Mouse (Mus musculus) liver, adult 2 months (tissue): ENCODE data around the gene Dact3. TPM values are rescaled to one million over a fixed set of nuclear protein-coding genes. Genes with fewer than 3 reads are reported as not detected.
A peak's percentile ranks its signal among the peaks of the same experiment; 100 is the strongest.

ENCODE experiments used
- DNase-seq: peaks from one replicate; pipeline ENCODE4 v3.0.0-alpha.2; 2011; ENCODE audit warnings: low read depth, low spot score; ENCODE audit errors: extremely low read depth
- H3K27ac ChIP-seq: fragments of 200-500 bp; replicated peaks from 2 replicates; pipeline ENCODE4 v1.5.1; 2012; ENCODE audit warnings: low read depth, mild to moderate bottlenecking, control low read depth, inconsistent platforms, low read length; ENCODE audit not compliant: insufficient read depth
- H3K27me3 ChIP-seq: fragments of 200-500 bp; 2 replicates; pipeline ENCODE4 v1.6.1; 2012; ENCODE audit warnings: mild to moderate bottlenecking, moderate library complexity, low read length, inconsistent platforms; ENCODE audit not compliant: control insufficient read depth, insufficient read depth
- H3K36me3 ChIP-seq: fragments of 200-500 bp; 2 replicates; pipeline ENCODE4 v1.6.1; 2012; ENCODE audit warnings: low read length, inconsistent platforms; ENCODE audit not compliant: control insufficient read depth, insufficient read depth
- H3K4me1 ChIP-seq: fragments of 200-500 bp; 2 replicates; pipeline ENCODE4 v1.6.1; 2011; ENCODE audit warnings: low read length; ENCODE audit not compliant: control insufficient read depth, insufficient read depth
- H3K4me3 ChIP-seq: fragments of 200-500 bp; 2 replicates; pipeline ENCODE4 v1.5.1; 2011; ENCODE audit warnings: low read depth, mild to moderate bottlenecking, control low read depth, low read length, moderate library complexity; ENCODE audit not compliant: insufficient read depth
- H3K79me2 ChIP-seq: fragments of 200-500 bp; 2 replicates; pipeline ENCODE4 v1.6.1; 2012; ENCODE audit warnings: inconsistent platforms, mild to moderate bottlenecking, low read length, moderate library complexity; ENCODE audit not compliant: control insufficient read depth, insufficient read depth
- H3K9ac ChIP-seq: fragments of 200-500 bp; 2 replicates; pipeline ENCODE4 v1.6.1; 2012; ENCODE audit warnings: low read depth, mild to moderate bottlenecking, control low read depth, inconsistent platforms, low read length
- CTCF ChIP-seq: fragments of 200-500 bp; IDR thresholded peaks from 2 replicates; pipeline ENCODE4 v1.5.1; 2011; ENCODE audit warnings: low read depth, low read length, control low read depth
- POLR2A ChIP-seq: fragments of 200-500 bp; IDR thresholded peaks from 2 replicates; pipeline ENCODE4 v1.6.1; 2011; ENCODE audit warnings: low read length, control low read depth; ENCODE audit not compliant: insufficient read depth; ENCODE audit errors: extremely low read depth
- WGBS: fragments of 180-500 bp; shearing (Covaris S2); methylation state at CpG from one replicate; pipeline ENCODE4 v1.1.7; 2018; 5-methylcytosine and 5-hydroxymethylcytosine counted together
- polyA plus RNA-seq: library from polyadenylated mRNA; depleted of rRNA; stranded (reverse); fragments of >200 nt; gene quantifications from 2 replicates; pipeline ENCODE4 v1.2.3, GENCODE M21; 2012
- total RNA-seq: library from RNA; depleted of rRNA; stranded (reverse); fragments of >200 nt; gene quantifications from 2 replicates; pipeline ENCODE4 v1.2.3, GENCODE M21; 2014

The Dact3 gene
- total and polyA plus RNA-seq, 2 experiments = under 0.01 to 0.64 TPM

- Histone ChIP-seq H3K27ac (no peak overlapping the region), H3K4me1 (no peaks in the 10 kb centered on the region), H3K36me3 (peaks cover 2% of the 10 kb centered on the region; the same call in 1 of the 2 replicates), H3K79me2 (no peaks in the 10 kb centered on the region), H3K9ac (no peak overlapping the region), H3K4me3 (no peak overlapping the region), H3K27me3 (no peaks in the 10 kb centered on the region)
- no peak for DNase-seq
- TF ChIP-seq CTCF (no peak), POLR2A (no peak)
- 97% methylated on average over 3 of the region's 3 CpGs for WGBS
Observed at GRCm38 (mm10) chr7:16911904-16912303, 36.8 kb downstream of the Dact3 start.

- H3K27ac ChIP-seq = no peak overlapping the region
- 92% methylated on average over 6 of the region's 6 CpGs for WGBS
- H3K9ac ChIP-seq = no peak overlapping the region
- DNase-seq = no peak
- no peaks in the 10 kb centered on the region for H3K27me3 ChIP-seq
- no peak overlapping the region for H3K4me3 ChIP-seq
- H3K79me2 ChIP-seq = no peaks in the 10 kb centered on the region
- no peaks in the 10 kb centered on the region for H3K4me1 ChIP-seq
- TF ChIP-seq CTCF (no peak), POLR2A (no peak)
- H3K36me3 ChIP-seq = peaks cover 2% of the 10 kb centered on the region; the same call in 1 of the 2 replicates
Observed at GRCm38 (mm10) chr7:16912360-16912759, 37.2 kb downstream of the Dact3 start.

- no peak overlapping the region for H3K27ac ChIP-seq
- no peak overlapping the region for H3K9ac ChIP-seq
- no peaks in the 10 kb centered on the region for H3K79me2 ChIP-seq
- H3K36me3 ChIP-seq = peaks cover 2% of the 10 kb centered on the region; the same call in 1 of the 2 replicates
- TF ChIP-seq CTCF (peak; percentile 90), POLR2A (no peak)
- DNase-seq = peak; percentile 28
- H3K27me3 ChIP-seq = no peaks in the 10 kb centered on the region
- no peak overlapping the region for H3K4me3 ChIP-seq
- 30% methylated on average over 10 of the region's 10 CpGs for whole genome bisulfite sequencing
- H3K4me1 ChIP-seq = no peaks in the 10 kb centered on the region
Observed at GRCm38 (mm10) chr7:16913806-16914452, 38.8 kb downstream of the Dact3 start.

GRCm38 (mm10) chr7:16914453-16915343 lies 39.6 kb downstream of the Dact3 start:
- DNase-seq = no peak
- Histone ChIP-seq H3K4me1 (no peaks in the 10 kb centered on the region), H3K9ac (no peak overlapping the region), H3K79me2 (no peaks in the 10 kb centered on the region), H3K27ac (no peak overlapping the region), H3K27me3 (no peaks in the 10 kb centered on the region), H3K36me3 (peaks cover 2% of the 10 kb centered on the region; the same call in 1 of the 2 replicates), H3K4me3 (no peak overlapping the region)
- TF ChIP-seq POLR2A (no peak), CTCF (no peak)
- 92% methylated on average over 18 of the region's 18 CpGs for WGBS

- no peaks in the 10 kb centered on the region for H3K4me1 ChIP-seq
- H3K36me3 ChIP-seq = peaks cover 2% of the 10 kb centered on the region; the same call in 1 of the 2 replicates
- H3K27me3 ChIP-seq = no peaks in the 10 kb centered on the region
- H3K27ac ChIP-seq = no peak overlapping the region
- DNase-seq = no peak
- TF ChIP-seq POLR2A = no peak
- TF ChIP-seq CTCF = no peak
- H3K9ac ChIP-seq = no peak overlapping the region
- no peaks in the 10 kb centered on the region for H3K79me2 ChIP-seq
- WGBS = 93% methylated on average over 32 of the region's 32 CpGs
- no peak overlapping the region for H3K4me3 ChIP-seq
Observed at GRCm38 (mm10) chr7:16915461-16916340, 40.6 kb downstream of the Dact3 start.
